Mouse (Mus musculus) left cerebral cortex, adult 2 months (tissue): ENCODE measurements around the gene Gm13420. TPM values are rescaled to one million over a fixed set of nuclear protein-coding genes. Genes with fewer than 3 reads are reported as not detected.
"Not testable (repeated sequence)": the region's sequence is repeated elsewhere in the genome, so short reads cannot be mapped to it uniquely, and the experiment has no call there.

Source experiments
- DNase-seq, 2 experiments: peaks; one replicate each; pipeline ENCODE4 v3.0.0; 2021 to 2022; ENCODE audit warnings: low spot score in 2 of 2, mixed read lengths in 1 of 2; ENCODE audit errors: extremely low spot score in 1 of 2
- H3K27ac ChIP-seq: fragments of 200-600 bp; 2 replicates; pipeline ENCODE4 v1.8.1; 2022
- H3K4me3 ChIP-seq: fragments of 200-600 bp; 2 replicates; pipeline ENCODE4 v1.8.1; 2022
- CTCF ChIP-seq: fragments of 200-600 bp; IDR thresholded peaks from 2 replicates; pipeline ENCODE4 v1.8.1; 2022; ENCODE audit warnings: antibody characterized with exemption, mild to moderate bottlenecking, moderate library complexity
- intact Hi-C: fragments of 180-260 bp; cut with DNase I; formaldehyde crosslinking; loops from one replicate; pipeline ENCODE4 v1.15.1; 2025
- total RNA-seq, 2 experiments: library from RNA; stranded (reverse); gene quantifications; 2 replicates each; pipeline ENCODE4 v1.2.3; 2021

The Gm13420 gene
- total RNA-seq, 2 experiments from 2014 or later, result 1.7 to 2.0 TPM

DNA sequence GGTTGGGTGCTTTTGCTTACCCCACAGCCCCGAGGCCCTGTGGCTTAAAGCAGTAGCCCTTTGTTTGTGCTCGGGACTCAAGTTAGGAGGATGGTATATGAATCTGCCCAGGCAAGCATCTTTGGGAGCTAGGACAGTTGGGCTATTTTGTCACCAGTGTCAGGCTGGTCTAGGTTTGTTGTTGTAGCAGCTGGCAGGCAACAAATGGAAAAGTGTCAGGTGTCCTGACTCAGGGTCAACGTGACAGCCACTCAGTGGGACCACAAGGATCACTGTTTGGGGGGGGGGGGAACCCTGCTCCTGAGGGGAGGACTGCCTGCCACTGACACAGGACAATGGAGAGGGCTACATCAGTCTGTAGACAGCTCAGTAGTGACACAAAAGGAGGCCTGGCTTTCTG, 40.4 kb downstream of the Gm13420 start:
- H3K4me3 ChIP-seq, result no peak overlapping the region
- H3K27ac ChIP-seq, result no peak overlapping the region
- DNase-seq, result no peak
- no peak for TF ChIP-seq CTCF
- intact Hi-C loops, result loop anchor here (5.0 kb wide), 2 partner anchors 64 to 89 kb away; no protein-coding TSS in a partner anchor

DNA sequence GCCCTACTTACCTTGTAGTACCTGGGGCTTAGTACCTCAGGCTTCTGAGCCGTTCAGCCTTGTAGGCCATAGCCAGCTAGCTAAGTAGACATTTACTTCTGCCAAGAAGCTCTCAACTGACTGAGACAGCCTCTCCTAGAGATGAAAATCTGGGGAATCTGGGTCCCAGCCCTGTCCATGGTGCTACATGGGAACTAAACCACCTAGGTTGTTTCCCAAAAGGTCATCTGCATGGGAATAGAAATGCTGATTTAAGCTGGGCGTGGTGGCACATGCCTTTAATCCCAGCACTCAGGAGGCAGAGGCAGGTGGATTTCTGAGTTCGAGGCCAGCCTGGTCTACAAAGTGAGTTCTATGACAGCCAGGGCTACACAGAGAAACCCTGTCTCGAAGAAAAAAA, 43.3 kb downstream of the Gm13420 start:
- intact Hi-C loops, DNase-seq, H3K27ac ChIP-seq, H3K4me3 ChIP-seq: not testable (repeated sequence)

DNA sequence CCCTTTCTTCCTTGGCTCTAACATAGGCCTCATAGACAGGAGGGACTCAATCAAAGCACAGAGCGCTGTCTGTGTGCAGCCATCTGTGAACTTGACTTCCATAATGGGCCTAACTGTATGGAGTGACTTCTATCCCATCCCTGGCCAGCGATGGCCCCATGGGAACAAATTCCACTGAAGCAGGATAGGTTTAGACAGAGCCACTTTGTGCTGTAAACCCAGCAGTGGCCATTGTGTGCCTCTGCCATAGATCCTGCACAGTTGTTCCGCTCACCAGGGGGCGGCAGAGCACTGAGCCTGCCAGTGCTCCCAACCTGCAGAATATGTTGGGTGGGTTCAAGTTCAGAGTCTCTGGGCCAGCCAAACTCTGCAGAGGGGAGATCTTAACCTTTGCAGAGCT, 43.8 kb downstream of the Gm13420 start:
- TF ChIP-seq CTCF, result peak; percentile 47
- Histone ChIP-seq H3K4me3 (no peak overlapping the region), H3K27ac (no peak overlapping the region)
- intact Hi-C loops, result no loop called here
- no peak for DNase-seq

DNA sequence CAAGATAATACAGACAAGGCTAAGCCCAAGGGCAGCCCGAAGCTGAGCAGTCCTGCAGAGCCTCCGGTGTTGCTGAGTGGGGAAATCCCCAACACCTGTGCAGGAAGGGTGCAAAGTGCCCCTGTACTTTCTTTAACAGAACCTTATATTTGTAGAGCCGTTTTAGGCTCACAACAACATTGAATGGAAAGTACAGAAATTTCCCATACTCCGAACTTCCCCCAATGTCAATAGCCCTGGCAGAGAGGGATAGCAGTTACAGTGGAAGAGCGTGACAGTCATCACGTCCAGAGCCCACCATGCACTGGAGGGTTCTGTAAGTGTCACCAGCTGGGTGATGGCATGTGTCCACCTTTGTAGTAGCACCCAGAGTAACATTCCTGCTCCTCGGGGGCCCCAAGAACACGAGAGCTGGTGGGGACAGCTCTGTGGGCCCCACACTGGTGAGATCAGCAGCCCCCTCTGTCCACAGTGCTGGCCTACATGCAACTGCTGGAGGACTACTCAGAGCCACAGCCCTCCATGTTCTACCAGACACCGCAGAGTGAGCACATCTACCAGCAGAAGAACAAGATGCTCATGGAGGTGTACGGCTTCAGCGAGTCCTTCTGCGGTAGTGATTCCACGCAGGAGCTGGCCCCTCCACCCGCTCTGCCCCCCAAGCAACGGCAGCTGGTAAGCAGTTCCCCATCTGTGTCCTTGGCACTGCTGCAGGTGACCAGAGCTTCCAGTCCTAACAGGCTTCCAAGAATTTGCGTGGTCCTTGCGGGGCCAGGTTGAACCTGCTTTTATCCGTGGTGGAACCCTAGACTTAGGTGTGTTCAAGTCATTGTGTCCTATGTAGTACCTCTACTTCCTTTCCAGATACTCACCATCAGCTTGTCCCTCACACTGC, 44.5 kb downstream of the Gm13420 start:
- intact Hi-C loops, result no loop called here
- Histone ChIP-seq H3K4me3 (no peak overlapping the region), H3K27ac (no peak overlapping the region)
- no peak for TF ChIP-seq CTCF
- DNase-seq, result no peak

DNA sequence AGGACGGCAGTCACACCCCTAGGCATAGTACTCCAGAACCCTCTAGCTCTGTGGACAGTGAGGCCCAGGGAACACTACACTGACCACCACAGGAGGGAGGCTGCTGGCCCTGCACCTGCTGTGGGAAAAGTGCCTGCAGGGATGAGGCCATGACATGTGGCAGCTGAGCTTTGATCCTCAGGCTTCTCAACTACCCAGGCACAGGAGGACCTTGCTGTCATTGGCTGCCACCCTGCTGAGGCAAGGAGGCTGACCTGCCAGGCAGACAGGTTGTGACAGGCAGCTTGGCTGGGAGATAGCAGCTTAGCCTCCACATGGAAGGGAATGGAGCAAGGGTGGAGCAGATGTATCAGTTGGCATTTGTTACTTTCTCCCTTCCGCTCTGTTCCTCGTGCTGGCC, 46.0 kb downstream of the Gm13420 start:
- intact Hi-C loops, result no loop called here
- no peak for TF ChIP-seq CTCF
- Histone ChIP-seq H3K4me3 (no peak overlapping the region), H3K27ac (no peak overlapping the region)
- DNase-seq, result no peak

DNA sequence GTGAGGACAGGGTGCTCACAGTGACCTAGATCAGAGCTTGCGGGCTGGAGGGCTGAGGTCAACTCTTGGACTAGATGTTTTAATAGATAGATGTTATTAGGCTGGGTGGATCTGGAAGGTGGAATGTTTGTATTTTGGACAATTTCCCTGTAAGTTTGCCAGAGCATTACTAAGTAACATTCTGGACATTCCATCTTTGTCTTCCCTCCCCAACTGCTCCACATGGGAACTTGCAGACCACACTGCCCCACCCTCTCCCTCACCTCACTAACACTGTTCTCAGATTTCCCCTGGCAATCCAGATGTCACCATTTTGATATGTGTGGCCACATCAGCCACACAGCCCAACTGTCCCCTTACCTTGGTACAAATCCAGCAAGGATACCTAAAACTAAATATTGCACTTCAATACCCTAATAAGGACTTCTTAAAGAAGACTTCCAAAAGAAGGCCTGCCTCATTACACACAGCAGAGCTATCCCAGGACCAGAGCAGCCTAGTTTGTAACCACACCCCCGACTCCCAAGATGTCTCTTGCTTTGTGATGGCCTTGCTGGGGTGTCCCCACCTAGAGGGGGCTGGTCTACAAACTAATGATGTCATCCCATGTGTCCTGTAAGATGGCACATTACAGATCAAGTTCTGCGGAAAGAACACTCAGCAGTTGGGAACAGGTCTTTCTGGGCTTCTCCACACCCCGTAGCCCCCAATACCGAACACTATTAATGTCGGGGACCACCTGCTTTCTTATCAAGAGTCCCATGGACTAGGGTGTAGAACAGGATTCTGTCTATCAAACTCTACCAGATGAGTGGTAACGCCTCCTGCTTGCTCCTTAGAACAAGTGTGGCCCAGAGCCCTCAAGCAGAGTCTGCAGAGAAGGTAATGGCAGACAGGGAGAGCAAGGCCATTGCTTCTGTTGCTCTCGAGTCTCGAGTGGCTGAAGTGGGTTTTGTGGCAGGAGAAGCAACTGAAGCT, 48.1 kb downstream of the Gm13420 start:
- no peak for TF ChIP-seq CTCF
- intact Hi-C loops, result no loop called here
- Histone ChIP-seq H3K27ac (no peak overlapping the region), H3K4me3 (no peak overlapping the region)
- DNase-seq, result no peak

DNA sequence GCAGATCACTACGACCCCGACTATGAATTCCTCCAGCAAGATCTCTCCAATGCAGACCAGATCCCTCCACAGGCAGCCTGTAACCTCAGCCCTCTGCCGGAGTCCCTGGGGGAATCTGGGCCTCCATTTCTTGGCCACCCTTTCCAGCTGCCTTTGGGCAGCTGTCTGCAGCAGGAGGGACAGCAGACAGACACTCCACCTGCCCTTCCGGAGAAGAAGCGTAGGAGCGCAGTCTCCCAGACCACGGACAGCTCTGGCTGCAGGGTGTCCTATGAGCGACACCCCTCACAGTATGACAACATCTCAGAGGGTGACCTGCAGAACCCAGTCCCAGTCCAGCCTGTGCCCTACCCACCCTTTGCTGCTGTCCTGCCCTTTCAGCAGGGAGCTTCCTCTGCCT, 49.3 kb downstream of the Gm13420 start:
- Histone ChIP-seq H3K27ac (no peak overlapping the region), H3K4me3 (no peak overlapping the region)
- intact Hi-C loops, result no loop called here
- no peak for TF ChIP-seq CTCF
- no peak for DNase-seq

DNA sequence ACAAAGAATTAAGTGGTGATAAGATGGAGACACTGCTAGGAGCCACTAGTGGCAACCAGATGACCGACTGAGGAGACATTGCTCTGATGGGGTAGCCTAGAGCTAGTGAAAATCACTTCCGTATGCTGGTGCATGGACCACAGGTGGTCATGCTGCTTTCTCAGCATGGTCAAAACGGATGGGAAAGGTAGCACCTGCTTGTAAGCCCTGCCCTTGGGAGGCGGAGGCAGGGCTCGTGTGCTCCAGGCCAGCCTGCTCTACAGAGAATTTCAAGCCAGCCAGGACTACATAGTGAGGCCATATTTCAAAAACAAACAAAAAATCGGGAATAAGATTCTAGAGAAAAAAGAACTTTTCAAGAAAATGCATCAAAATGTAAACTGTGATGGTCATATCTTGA, 50.1 kb downstream of the Gm13420 start:
- no peak overlapping the region for H3K4me3 ChIP-seq
- no peak for DNase-seq
- H3K27ac ChIP-seq, result no peak overlapping the region
- intact Hi-C loops, result no loop called here
- no peak for TF ChIP-seq CTCF

DNA sequence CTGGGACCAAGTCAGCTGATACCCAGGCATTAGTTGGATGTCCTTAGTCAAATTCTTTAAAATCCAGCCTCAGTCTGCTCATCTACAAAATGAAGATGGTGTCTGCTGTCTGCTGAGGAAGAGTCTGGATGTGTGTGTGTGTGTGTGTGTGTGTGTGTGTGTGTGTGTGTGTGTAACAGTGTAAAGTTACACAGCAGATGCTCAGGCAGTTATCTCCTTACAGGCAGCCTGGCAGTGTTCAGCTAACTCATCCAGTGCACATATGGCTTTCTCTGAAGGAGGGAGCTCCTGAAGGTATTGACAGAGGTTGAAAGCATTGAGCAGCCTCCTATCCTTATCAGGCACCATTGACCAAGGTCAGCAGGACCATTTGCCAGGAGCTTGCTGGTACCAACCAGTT, 50.6 kb downstream of the Gm13420 start:
- H3K27ac ChIP-seq, result no peak overlapping the region
- intact Hi-C loops, result no loop called here
- DNase-seq, result no peak
- no peak overlapping the region for H3K4me3 ChIP-seq
- no peak for TF ChIP-seq CTCF

DNA sequence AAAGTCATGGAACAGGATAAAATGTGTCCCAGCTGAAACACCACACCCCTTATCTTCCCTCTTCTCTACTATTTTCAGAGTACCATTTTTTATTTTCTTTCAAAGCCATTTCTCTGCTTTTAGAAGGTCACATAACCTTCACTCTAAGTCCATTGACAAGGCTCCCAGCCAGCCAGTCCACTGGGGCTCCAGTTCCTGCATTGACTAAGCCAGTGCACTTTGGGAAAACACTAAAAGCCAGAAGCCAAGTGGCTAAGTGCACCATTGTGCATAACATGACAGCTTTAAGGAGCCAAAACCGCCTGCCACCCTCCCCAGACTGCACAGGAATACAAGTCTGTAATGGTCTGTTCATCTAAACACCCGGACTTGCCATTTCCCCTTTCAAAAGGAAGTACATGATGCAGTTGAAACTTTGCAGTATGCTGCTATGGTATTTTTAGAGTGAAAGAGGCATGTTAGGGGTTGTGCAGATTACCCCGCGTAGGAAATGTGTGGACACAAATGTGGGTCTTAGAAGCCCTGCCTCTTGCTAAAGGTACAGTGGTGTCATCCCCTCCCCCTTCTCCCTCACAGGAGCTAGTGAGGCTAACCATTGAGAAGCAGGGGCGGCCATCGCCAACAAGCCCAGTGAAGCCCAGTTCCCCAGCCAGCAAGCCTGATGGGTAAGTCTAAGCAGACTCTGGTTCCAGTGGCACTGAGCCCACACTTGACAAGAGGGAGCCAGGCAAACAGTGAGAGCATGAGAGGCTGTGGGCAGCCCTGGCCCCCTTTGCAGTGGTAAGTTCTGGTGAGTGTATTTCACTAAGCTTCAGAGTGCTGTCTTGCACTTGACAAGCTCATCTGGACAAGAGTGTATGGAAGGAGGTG, 52.8 kb downstream of the Gm13420 start:
- no peak for TF ChIP-seq CTCF
- Histone ChIP-seq H3K27ac (no peak overlapping the region), H3K4me3 (no peak overlapping the region)
- intact Hi-C loops, result no loop called here
- no peak for DNase-seq

DNA sequence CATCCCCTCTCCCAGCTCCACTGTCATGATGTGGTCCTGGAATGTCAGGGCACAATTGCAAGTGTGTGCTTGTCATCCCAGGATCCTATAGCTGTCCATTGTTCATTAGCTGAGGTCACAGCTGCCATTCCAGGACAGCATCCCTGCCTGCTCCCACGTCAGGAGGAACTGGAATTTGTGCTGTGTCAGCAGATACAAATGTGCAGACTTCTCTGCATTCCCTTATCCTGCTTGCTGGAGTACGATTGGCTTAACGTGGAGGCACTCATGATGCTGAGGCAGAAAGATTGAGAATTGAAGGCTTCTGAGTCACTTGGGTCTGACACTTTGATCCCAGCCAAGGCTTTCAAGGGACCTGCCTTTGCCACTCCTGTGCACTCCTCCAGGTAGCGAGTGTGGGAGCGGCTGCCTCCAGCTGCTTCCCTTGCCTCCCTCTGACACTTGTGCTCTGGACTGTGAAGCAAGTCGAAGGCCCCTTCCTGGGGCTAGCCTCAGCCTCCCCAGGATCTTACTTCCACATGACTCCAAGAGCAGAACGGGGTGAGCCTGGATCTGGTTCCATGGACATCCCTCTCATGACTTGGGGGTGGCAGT, 55.2 kb downstream of the Gm13420 start:
- no peak for TF ChIP-seq CTCF

More for the DNA sequence above, 55.2 kb downstream of the Gm13420 start:
- intact Hi-C loops, result no loop called here
- Histone ChIP-seq H3K4me3 (no peak overlapping the region), H3K27ac (no peak overlapping the region)
- no peak for DNase-seq

Other genes with a start within 250 kb of the Gm13420 start
- 100 to 1,000 TPM; 102 to 108 TPM for gene Rapgef1, start 132.0 kb downstream of the Gm13420 start, total RNA-seq
- not detected for gene Gm13547, start 7.6 kb upstream of the Gm13420 start, total RNA-seq
- 10 to 100 TPM; 28.8 to 30.1 TPM for gene Coq4, start 35.8 kb upstream of the Gm13420 start, total RNA-seq
- gene Trub2, start 36.8 kb upstream of the Gm13420 start, total RNA-seq, result 10 to 100 TPM; 40.9 to 50.4 TPM
- gene Slc27a4, start 50.9 kb upstream of the Gm13420 start, total RNA-seq, result 10 to 100 TPM; 74.7 to 80.7 TPM
- gene Urm1, start 68.4 kb upstream of the Gm13420 start, total RNA-seq, result 10 to 100 TPM; 48.4 to 50.0 TPM
- 1 to 10 TPM; 5.9 to 8.6 TPM for gene Cercam, start 117.5 kb upstream of the Gm13420 start, total RNA-seq
- gene Odf2, start 137.5 kb upstream of the Gm13420 start, total RNA-seq, result 100 to 1,000 TPM in 1 of 2 experiments, 10 to 100 TPM in 1; 97.9 to 101 TPM
- 10 to 100 TPM; 46.5 to 48.1 TPM for gene Gle1, start 183.7 kb upstream of the Gm13420 start, total RNA-seq
- 100 to 1,000 TPM; 878 to 928 TPM for gene Sptan1, start 213.9 kb upstream of the Gm13420 start, total RNA-seq